Mouse (Mus musculus): ENCODE measurements around the gene Adprhl2. TPM values are rescaled to one million over a fixed set of nuclear protein-coding genes. Genes with fewer than 3 reads are reported as not detected.

Adprhl2 gene
- total RNA-seq, 2 experiments from 2014 or later, result 13.4 to 13.6 TPM

GRCm38 (mm10) chr4:126277906-126278564 lies 43.5 kb downstream of the Adprhl2 start:
- peak; percentile 56 to 76 for DNase-seq
- intact Hi-C loops (cut with DNase I), result loop anchor here (1.0 kb wide), 1 partner anchor 31 kb away; no protein-coding TSS in a partner anchor

GRCm38 (mm10) chr4:126275681-126276131 lies 45.8 kb downstream of the Adprhl2 start:
- DNase-seq, result peak in 1 of 2 experiments; percentile 67
- intact Hi-C loops (cut with DNase I), result no loop called here

DNA sequence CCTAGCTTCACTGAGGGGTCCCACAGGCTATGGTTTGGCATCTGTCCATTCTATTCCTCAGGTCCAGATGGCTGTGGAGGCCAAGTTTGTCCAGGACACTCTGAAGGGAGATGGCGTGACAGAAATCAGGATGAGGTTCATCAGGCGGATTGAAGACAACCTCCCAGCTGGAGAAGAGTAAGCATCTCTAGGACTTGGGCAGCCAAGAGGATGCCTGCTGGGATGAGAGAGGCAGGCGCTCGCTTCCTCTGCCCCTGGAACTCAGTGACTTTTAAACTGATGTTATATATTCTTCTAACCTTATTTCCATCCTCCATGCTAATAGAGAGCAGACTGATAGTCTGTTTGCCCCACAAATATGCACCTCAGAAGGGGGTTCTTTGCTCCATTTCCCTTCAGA lies 46.4 kb downstream of the Adprhl2 start:
- intact Hi-C loops (cut with DNase I), result no loop called here
- DNase-seq, result no peak

DNA sequence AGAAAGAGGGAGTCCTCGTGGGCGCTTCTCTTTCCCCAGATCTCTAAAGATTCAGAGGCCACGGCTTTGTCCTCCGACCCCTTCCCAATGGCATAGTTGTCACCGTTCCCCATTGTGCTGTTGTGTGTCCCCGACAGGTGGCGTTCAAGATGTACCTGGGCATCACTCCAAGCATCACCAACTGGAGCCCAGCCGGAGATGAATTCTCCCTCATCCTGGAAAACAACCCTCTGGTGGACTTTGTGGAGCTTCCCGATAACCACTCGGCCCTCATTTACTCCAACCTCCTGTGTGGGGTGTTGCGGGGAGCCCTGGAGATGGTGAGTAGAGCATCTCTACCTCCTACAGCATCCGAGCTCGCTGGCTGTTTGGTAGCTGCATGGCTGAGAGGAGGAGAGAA lies 47.8 kb downstream of the Adprhl2 start:
- intact Hi-C loops (cut with DNase I), result no loop called here
- no peak for DNase-seq

DNA sequence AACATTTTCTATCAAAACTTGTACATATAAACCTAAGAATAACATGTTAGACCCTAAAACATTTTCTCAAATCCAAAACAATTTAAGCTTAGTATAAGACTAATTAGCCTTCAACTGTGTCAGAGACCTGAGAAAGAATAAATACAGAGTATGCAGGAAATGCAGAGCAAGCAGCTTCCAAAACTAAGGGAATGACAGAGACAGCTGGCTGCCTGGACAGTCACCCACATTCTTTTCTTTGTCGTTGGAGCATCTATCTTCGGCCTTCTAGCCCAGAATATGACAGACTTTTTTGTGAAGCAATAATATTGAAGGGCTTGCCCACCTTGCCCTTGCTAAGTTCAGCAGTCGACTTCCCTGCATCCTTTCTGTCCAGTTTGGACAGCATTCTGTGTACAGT lies 52.2 kb downstream of the Adprhl2 start:
- DNase-seq, result no peak
- intact Hi-C loops (cut with DNase I), result loop anchor here (5.0 kb wide), 1 partner anchor 182 kb away; no protein-coding TSS in a partner anchor

Other genes with a start within 250 kb of the Adprhl2 start
- gene Lsm10, start 225.1 kb downstream of the Adprhl2 start, total RNA-seq (2021), result 10 to 100 TPM in 1 of 2 experiments, 1 to 10 TPM in 1; 9.2 to 12.8 TPM
- 10 to 100 TPM; 28.0 to 29.5 TPM for gene Stk40, start 217.7 kb downstream of the Adprhl2 start, total RNA-seq (2021)
- gene Eva1b, start 174.0 kb downstream of the Adprhl2 start, total RNA-seq (2021), result 10 to 100 TPM; 23.3 to 24.9 TPM
- gene Sh3d21, start 158.2 kb downstream of the Adprhl2 start, total RNA-seq (2021), result 1 to 10 TPM; 3.0 to 3.1 TPM
- 100 to 1,000 TPM; 130 to 144 TPM for gene Thrap3, start 118.9 kb downstream of the Adprhl2 start, total RNA-seq (2021)
- gene Map7d1, start 65.4 kb downstream of the Adprhl2 start, total RNA-seq (2021), result 100 to 1,000 TPM; 242 to 246 TPM
- 10 to 100 TPM; 45.6 to 49.3 TPM for gene Trappc3, start 59.4 kb downstream of the Adprhl2 start, total RNA-seq (2021)
- gene Col8a2, start 34.9 kb downstream of the Adprhl2 start, total RNA-seq (2021), result under 1 TPM; 0.79 to 0.85 TPM
- gene Tekt2, start 4.0 kb upstream of the Adprhl2 start, total RNA-seq (2021), result under 1 TPM; 0.74 to 0.98 TPM
- 10 to 100 TPM; 14.5 to 15.0 TPM for gene Ago3, start 107.9 kb upstream of the Adprhl2 start, total RNA-seq (2021)
- 10 to 100 TPM; 15.0 to 15.6 TPM for gene Ago1, start 146.9 kb upstream of the Adprhl2 start, total RNA-seq (2021)
- 1 to 10 TPM; 5.4 to 5.5 TPM for gene Ago4, start 211.8 kb upstream of the Adprhl2 start, total RNA-seq (2021)
- gene Clspn, start 235.2 kb upstream of the Adprhl2 start, total RNA-seq (2021), result 1 to 10 TPM; 1.9 to 4.6 TPM